Mouse (Mus musculus): ENCODE measurements around the gene Ssrp1. TPM values are rescaled to one million over a fixed set of nuclear protein-coding genes. Genes with fewer than 3 reads are reported as not detected.

Gene Ssrp1
- polyA plus RNA-seq, 1 experiment from 2014 or later: 352 TPM

GRCm38 (mm10) chr2:85004341-85004740 lies 32.7 kb upstream of the Ssrp1 start:
- ATAC-seq (ENCODE audit: insufficient read depth): no peak
- WGBS: 74% methylated on average over 4 of the region's 4 CpGs

GRCm38 (mm10) chr2:85006600-85006999 lies 30.4 kb upstream of the Ssrp1 start:
- no peak for TF ChIP-seq CTCF (IDR thresholded peaks at IDR 0.05; ENCODE audit: low read depth)
- no peak for ATAC-seq (ENCODE audit: insufficient read depth)
- WGBS: 61% methylated on average over 7 of the region's 7 CpGs

More at GRCm38 (mm10) chr2:85004341-85004740, 32.7 kb upstream of the Ssrp1 start:
- TF ChIP-seq CTCF (IDR thresholded peaks at IDR 0.05; ENCODE audit: low read depth): no peak
- no peak for DNase-seq
- Histone ChIP-seq H3K27ac (ENCODE audit: low read depth) (no peak overlapping the region), H3K9ac (no peak overlapping the region), H3K4me1 (ENCODE audit: insufficient read depth) (no peaks in the 10 kb centered on the region), H3K9me3 (ENCODE audit: low read depth, low read length) (no peaks in the 10 kb centered on the region), H3K4me2 (no peak overlapping the region), H3K36me3 (ENCODE audit: insufficient read depth) (no peaks in the 10 kb centered on the region), H3K27me3 (ENCODE audit: insufficient read depth, low read length) (no peaks in the 10 kb centered on the region), H3K4me3 (ENCODE audit: low read depth, low read length) (no peak overlapping the region)

GRCm38 (mm10) chr2:85007729-85008128 lies 29.3 kb upstream of the Ssrp1 start:
- Histone ChIP-seq H3K27ac (ENCODE audit: low read depth) (no peak overlapping the region), H3K27me3 (ENCODE audit: insufficient read depth, low read length) (no peaks in the 10 kb centered on the region), H3K9me3 (ENCODE audit: low read depth, low read length) (no peaks in the 10 kb centered on the region), H3K9ac (no peak overlapping the region), H3K4me1 (ENCODE audit: insufficient read depth) (0 out of 2 replicates have a peak, but pooled peaks cover 2% of the 10 kb centered on the region), H3K4me2 (no peak overlapping the region), H3K36me3 (ENCODE audit: insufficient read depth) (no peaks in the 10 kb centered on the region), H3K4me3 (ENCODE audit: low read depth, low read length) (no peak overlapping the region)
- peak; percentile 70 for TF ChIP-seq CTCF (IDR thresholded peaks at IDR 0.05; ENCODE audit: low read depth)
- WGBS: 16% methylated on average over 4 of the region's 4 CpGs
- ATAC-seq (ENCODE audit: insufficient read depth) (no peak), DNase-seq (peak; percentile 67)

More at GRCm38 (mm10) chr2:85006600-85006999, 30.4 kb upstream of the Ssrp1 start:
- no peak for DNase-seq
- Histone ChIP-seq H3K27ac (ENCODE audit: low read depth) (no peak overlapping the region), H3K4me3 (ENCODE audit: low read depth, low read length) (no peak overlapping the region), H3K27me3 (ENCODE audit: insufficient read depth, low read length) (no peaks in the 10 kb centered on the region), H3K9me3 (ENCODE audit: low read depth, low read length) (no peaks in the 10 kb centered on the region), H3K9ac (no peak overlapping the region), H3K4me1 (ENCODE audit: insufficient read depth) (no peaks in the 10 kb centered on the region), H3K36me3 (ENCODE audit: insufficient read depth) (no peaks in the 10 kb centered on the region), H3K4me2 (no peak overlapping the region)

GRCm38 (mm10) chr2:85009212-85009611 lies 27.8 kb upstream of the Ssrp1 start:
- Histone ChIP-seq H3K36me3 (ENCODE audit: insufficient read depth) (no peaks in the 10 kb centered on the region), H3K4me1 (ENCODE audit: insufficient read depth) (0 out of 2 replicates have a peak, but pooled peaks cover 2% of the 10 kb centered on the region), H3K9ac (no peak overlapping the region), H3K4me3 (ENCODE audit: low read depth, low read length) (no peak overlapping the region), H3K9me3 (ENCODE audit: low read depth, low read length) (no peaks in the 10 kb centered on the region), H3K27me3 (ENCODE audit: insufficient read depth, low read length) (no peaks in the 10 kb centered on the region), H3K4me2 (no peak overlapping the region), H3K27ac (ENCODE audit: low read depth) (no peak overlapping the region)
- no peak for DNase-seq
- no peak for TF ChIP-seq CTCF (IDR thresholded peaks at IDR 0.05; ENCODE audit: low read depth)
- 58% methylated on average over 2 of the region's 2 CpGs for WGBS
- ATAC-seq (ENCODE audit: insufficient read depth): no peak

GRCm38 (mm10) chr2:85011906-85012604 lies 25.0 kb upstream of the Ssrp1 start:
- WGBS: 25% methylated on average over 9 of the region's 9 CpGs
- TF ChIP-seq CTCF (IDR thresholded peaks at IDR 0.05; ENCODE audit: low read depth): no peak
- DNase-seq (peak; percentile 54), ATAC-seq (ENCODE audit: insufficient read depth) (peak; percentile 85)
- Histone ChIP-seq H3K4me3 (ENCODE audit: low read depth, low read length) (no peak overlapping the region), H3K9ac (no peak overlapping the region), H3K27ac (ENCODE audit: low read depth) (peak overlapping the region; percentile 33; the same call in 1 of the 2 replicates), H3K4me1 (ENCODE audit: insufficient read depth) (0 out of 2 replicates have a peak, but pooled peaks cover 2% of the 10 kb centered on the region), H3K36me3 (ENCODE audit: insufficient read depth) (no peaks in the 10 kb centered on the region), H3K4me2 (no peak overlapping the region; the same call in 1 of the 2 replicates), H3K9me3 (ENCODE audit: low read depth, low read length) (no peaks in the 10 kb centered on the region), H3K27me3 (ENCODE audit: insufficient read depth, low read length) (no peaks in the 10 kb centered on the region)

- Histone ChIP-seq H3K27ac (ENCODE audit: low read depth) (no peak overlapping the region), H3K27me3 (ENCODE audit: insufficient read depth, low read length) (no peaks in the 10 kb centered on the region), H3K36me3 (ENCODE audit: insufficient read depth) (no peaks in the 10 kb centered on the region), H3K4me1 (ENCODE audit: insufficient read depth) (0 out of 2 replicates have a peak, but pooled peaks cover 2% of the 10 kb centered on the region), H3K9me3 (ENCODE audit: low read depth, low read length) (no peaks in the 10 kb centered on the region), H3K4me3 (ENCODE audit: low read depth, low read length) (no peak overlapping the region), H3K9ac (no peak overlapping the region), H3K4me2 (no peak overlapping the region; the same call in 1 of the 2 replicates)
- 69% methylated on average over 14 of the region's 14 CpGs for WGBS
- ATAC-seq (ENCODE audit: insufficient read depth) (no peak), DNase-seq (no peak)
- no peak for TF ChIP-seq CTCF (IDR thresholded peaks at IDR 0.05; ENCODE audit: low read depth)
These were observed 24.4 kb upstream of the Ssrp1 start for GRCm38 (mm10) chr2:85012679-85013078.

GRCm38 (mm10) chr2:85013826-85014587 lies 23.0 kb upstream of the Ssrp1 start:
- 0 out of 2 replicates have a peak, but pooled peaks cover 2% of the 10 kb centered on the region for H3K4me1 ChIP-seq (ENCODE audit: insufficient read depth)
- DNase-seq: no peak
- no peak overlapping the region for H3K27ac ChIP-seq (ENCODE audit: low read depth)
- H3K27me3 ChIP-seq (ENCODE audit: insufficient read depth, low read length): no peaks in the 10 kb centered on the region
- WGBS: 66% methylated on average over 5 of the region's 5 CpGs
- no peak for TF ChIP-seq CTCF (IDR thresholded peaks at IDR 0.05; ENCODE audit: low read depth)
- no peaks in the 10 kb centered on the region for H3K9me3 ChIP-seq (ENCODE audit: low read depth, low read length)
- no peaks in the 10 kb centered on the region for H3K36me3 ChIP-seq (ENCODE audit: insufficient read depth)
- no peak overlapping the region for H3K9ac ChIP-seq
- no peak overlapping the region for H3K4me2 ChIP-seq
- ATAC-seq (ENCODE audit: insufficient read depth): no peak
- no peak overlapping the region for H3K4me3 ChIP-seq (ENCODE audit: low read depth, low read length)

All from lung, embryonic 14.5 days (tissue).